Mouse (Mus musculus) heart, embryonic 16.5 days (tissue): ENCODE results near the gene Ifnar2. TPM values are rescaled to one million over a fixed set of nuclear protein-coding genes. Genes with fewer than 3 reads are reported as not detected.
A peak's percentile ranks its signal among the peaks of the same experiment; 100 is the strongest.

Experiments used
- ATAC-seq: fragments of 200-750 bp; cut with Nextera tagmentation; replicated peaks from 2 replicates; pipeline ENCODE4 v1.8.0; 2017; ENCODE audit warnings: moderate number of reproducible peaks; ENCODE audit not compliant: insufficient read depth, low FRiP score; ENCODE audit errors: extremely low read depth
- H3K27ac ChIP-seq: fragments of 300-500 bp; sonication (generic); 2 replicates; pipeline ENCODE4 v1.5.1; 2014; ENCODE audit warnings: mild to moderate bottlenecking, low read length, control low read depth, moderate library complexity
- H3K27me3 ChIP-seq: fragments of 300-500 bp; sonication (generic); 2 replicates; pipeline ENCODE4 v1.6.1; 2014; ENCODE audit warnings: low read length, mixed read lengths; ENCODE audit not compliant: control insufficient read depth, insufficient read depth
- H3K36me3 ChIP-seq: fragments of 300-500 bp; sonication (generic); 2 replicates; pipeline ENCODE4 v1.6.1; 2014; ENCODE audit not compliant: control insufficient read depth, insufficient read depth
- H3K4me1 ChIP-seq: fragments of 300-500 bp; sonication (generic); 2 replicates; pipeline ENCODE4 v1.6.1; 2014; ENCODE audit warnings: low read length, mixed read lengths; ENCODE audit not compliant: control insufficient read depth, insufficient read depth
- H3K4me2 ChIP-seq: fragments of 300-500 bp; sonication (generic); 2 replicates; pipeline ENCODE4 v1.6.1; 2014; ENCODE audit warnings: low read depth, mild to moderate bottlenecking, control low read depth, low read length
- H3K4me3 ChIP-seq: fragments of 300-500 bp; sonication (generic); 2 replicates; pipeline ENCODE4 v1.5.1; 2014; ENCODE audit warnings: mild to moderate bottlenecking, control low read depth, low read length
- H3K9ac ChIP-seq: fragments of 300-500 bp; sonication (generic); 2 replicates; pipeline ENCODE4 v1.6.1; 2014; ENCODE audit warnings: low read length, control low read depth
- H3K9me3 ChIP-seq: fragments of 300-500 bp; sonication (generic); replicated peaks from 2 replicates; pipeline ENCODE4 v1.6.1; 2016; ENCODE audit warnings: low read length; ENCODE audit not compliant: control insufficient read depth
- WGBS: fragments of 180-500 bp; shearing (Covaris S2); extraction: QIAGEN DNeasy Blood & Tissue Kit; methylation state at CpG from one replicate; pipeline ENCODE4 v1.1.7; 2014; 5-methylcytosine and 5-hydroxymethylcytosine counted together
- polyA plus RNA-seq: library from polyadenylated mRNA; unstranded; fragments of >200 nt; fragmentation: Nextera tagmentation; extraction: Ambion mirVana; gene quantifications from 2 replicates; pipeline ENCODE4 v1.2.1, GENCODE M21; 2015

The Ifnar2 gene
- polyA plus RNA-seq, 1 experiment from 2014 or later, result 63.7 TPM

- Histone ChIP-seq H3K27me3 (peaks cover 9% of the 10 kb centered on the region; the same call in 1 of the 2 replicates), H3K9ac (no peak overlapping the region), H3K36me3 (no peaks in the 10 kb centered on the region), H3K27ac (no peak overlapping the region), H3K4me3 (no peak overlapping the region), H3K9me3 (no peaks in the 10 kb centered on the region), H3K4me1 (no peaks in the 10 kb centered on the region), H3K4me2 (no peak overlapping the region)
- WGBS, result 71% methylated on average over 9 of the region's 9 CpGs
- ATAC-seq, result no peak
Observed at GRCm38 (mm10) chr16:91346491-91346890, 26.1 kb upstream of the Ifnar2 start.

- no peak for ATAC-seq
- no peaks in the 10 kb centered on the region for H3K9me3 ChIP-seq
- no peak overlapping the region for H3K27ac ChIP-seq
- H3K36me3 ChIP-seq, result no peaks in the 10 kb centered on the region
- H3K27me3 ChIP-seq, result peaks cover 12% of the 10 kb centered on the region
- H3K9ac ChIP-seq, result no peak overlapping the region
- no peak overlapping the region for H3K4me3 ChIP-seq
- 63% methylated on average over 20 of the region's 20 CpGs for WGBS
- no peaks in the 10 kb centered on the region for H3K4me1 ChIP-seq
- H3K4me2 ChIP-seq, result no peak overlapping the region
Observed at GRCm38 (mm10) chr16:91347491-91348263, 24.9 kb upstream of the Ifnar2 start.

GRCm38 (mm10) chr16:91348264-91348565, 24.4 kb upstream of the Ifnar2 start:
- no peak overlapping the region for H3K4me3 ChIP-seq
- H3K27me3 ChIP-seq, result peaks cover 15% of the 10 kb centered on the region
- no peak overlapping the region for H3K9ac ChIP-seq
- H3K36me3 ChIP-seq, result no peaks in the 10 kb centered on the region
- H3K4me1 ChIP-seq, result no peaks in the 10 kb centered on the region
- no peak overlapping the region for H3K27ac ChIP-seq
- WGBS, result 78% methylated on average over 14 of the region's 14 CpGs
- no peak overlapping the region for H3K4me2 ChIP-seq
- ATAC-seq, result no peak
- H3K9me3 ChIP-seq, result no peaks in the 10 kb centered on the region

- Histone ChIP-seq H3K4me2 (no peak overlapping the region), H3K27me3 (peaks cover 15% of the 10 kb centered on the region), H3K4me1 (no peaks in the 10 kb centered on the region), H3K4me3 (no peak overlapping the region), H3K27ac (no peak overlapping the region), H3K9ac (no peak overlapping the region), H3K9me3 (no peaks in the 10 kb centered on the region), H3K36me3 (no peaks in the 10 kb centered on the region)
- 69% methylated on average over 28 of the region's 28 CpGs for WGBS
- ATAC-seq, result no peak
Observed at GRCm38 (mm10) chr16:91348588-91349330, 23.8 kb upstream of the Ifnar2 start.

- Histone ChIP-seq H3K9ac (no peak overlapping the region), H3K27ac (no peak overlapping the region), H3K4me1 (no peaks in the 10 kb centered on the region), H3K36me3 (no peaks in the 10 kb centered on the region), H3K4me2 (no peak overlapping the region), H3K27me3 (peaks cover 15% of the 10 kb centered on the region), H3K4me3 (no peak overlapping the region), H3K9me3 (no peaks in the 10 kb centered on the region)
- 5% methylated on average over 7 of the region's 7 CpGs for WGBS
- no peak for ATAC-seq
Observed at GRCm38 (mm10) chr16:91352084-91352562, 20.5 kb upstream of the Ifnar2 start.

GRCm38 (mm10) chr16:91352749-91353148, 19.8 kb upstream of the Ifnar2 start:
- H3K9me3 ChIP-seq, result no peaks in the 10 kb centered on the region
- H3K9ac ChIP-seq, result no peak overlapping the region
- H3K27ac ChIP-seq, result no peak overlapping the region
- no peaks in the 10 kb centered on the region for H3K4me1 ChIP-seq
- peaks cover 15% of the 10 kb centered on the region for H3K27me3 ChIP-seq
- H3K4me3 ChIP-seq, result no peak overlapping the region
- 0 out of 2 replicates have a peak, but pooled peaks have one; percentile 34 for ATAC-seq
- H3K36me3 ChIP-seq, result no peaks in the 10 kb centered on the region
- no peak overlapping the region for H3K4me2 ChIP-seq
- 46% methylated on average over 7 of the region's 7 CpGs for WGBS

GRCm38 (mm10) chr16:91353177-91353576, 19.4 kb upstream of the Ifnar2 start:
- peaks cover 15% of the 10 kb centered on the region for H3K27me3 ChIP-seq
- no peak for ATAC-seq

GRCm38 (mm10) chr16:91353638-91354037, 18.9 kb upstream of the Ifnar2 start:
- H3K4me3 ChIP-seq, result no peak overlapping the region
- H3K9me3 ChIP-seq, result no peaks in the 10 kb centered on the region
- H3K36me3 ChIP-seq, result no peaks in the 10 kb centered on the region
- H3K27ac ChIP-seq, result no peak overlapping the region
- ATAC-seq, result no peak
- no peaks in the 10 kb centered on the region for H3K4me1 ChIP-seq
- no peak overlapping the region for H3K4me2 ChIP-seq
- peaks cover 15% of the 10 kb centered on the region for H3K27me3 ChIP-seq
- no peak overlapping the region for H3K9ac ChIP-seq
- WGBS, result 61% methylated on average over 5 of the region's 5 CpGs

More at GRCm38 (mm10) chr16:91353177-91353576, 19.4 kb upstream of the Ifnar2 start:
- H3K4me3 ChIP-seq, result no peak overlapping the region
- no peaks in the 10 kb centered on the region for H3K4me1 ChIP-seq
- H3K4me2 ChIP-seq, result no peak overlapping the region
- H3K27ac ChIP-seq, result no peak overlapping the region
- H3K9ac ChIP-seq, result no peak overlapping the region
- H3K36me3 ChIP-seq, result no peaks in the 10 kb centered on the region
- 76% methylated on average over 6 of the region's 6 CpGs for WGBS
- no peaks in the 10 kb centered on the region for H3K9me3 ChIP-seq

- H3K4me3 ChIP-seq, result no peak overlapping the region
- H3K9me3 ChIP-seq, result no peaks in the 10 kb centered on the region
- no peaks in the 10 kb centered on the region for H3K4me1 ChIP-seq
- H3K9ac ChIP-seq, result no peak overlapping the region
- H3K4me2 ChIP-seq, result no peak overlapping the region
- WGBS, result 58% methylated on average over 4 of the region's 4 CpGs
- ATAC-seq, result no peak; the same call in 1 of the 2 replicates
- H3K27me3 ChIP-seq, result peaks cover 15% of the 10 kb centered on the region
- H3K36me3 ChIP-seq, result no peaks in the 10 kb centered on the region
- no peak overlapping the region for H3K27ac ChIP-seq
Observed at GRCm38 (mm10) chr16:91354599-91354998, 18.0 kb upstream of the Ifnar2 start.
